Mouse (Mus musculus): ENCODE results near the gene Zfp180.

GRCm38 (mm10) chr7:24153272-24153671, 71.5 kb downstream of the Zfp180 start:
- TF ChIP-seq POLR2A (IDR thresholded peaks at IDR 0.05; ENCODE audit: borderline replicate concordance, low read depth, low read length) (no peak), CTCF (IDR thresholded peaks at IDR 0.05; ENCODE audit: low read depth, low read length) (no peak)
